Mouse (Mus musculus) heart, adult 2 months (tissue): ENCODE results near the gene Tmem110. TPM values are rescaled to one million over a fixed set of nuclear protein-coding genes. Genes with fewer than 3 reads are reported as not detected.
A peak's percentile ranks its signal among the peaks of the same experiment; 100 is the strongest.

Experiments used
- DNase-seq, 2 experiments: peaks; one replicate each; pipeline ENCODE4 v3.0.0; 2021
- H3K27ac ChIP-seq: fragments of 200-600 bp; 2 replicates; pipeline ENCODE4 v1.8.1; 2022
- H3K27me3 ChIP-seq: fragments of 200-500 bp; 2 replicates; pipeline ENCODE4 v1.6.1; 2012; ENCODE audit warnings: mild to moderate bottlenecking, low read length, inconsistent platforms, mixed read lengths; ENCODE audit not compliant: control insufficient read depth, insufficient read depth
- H3K36me3 ChIP-seq: fragments of 200-500 bp; 2 replicates; pipeline ENCODE4 v1.6.1; 2012; ENCODE audit warnings: low read length, inconsistent platforms; ENCODE audit not compliant: control insufficient read depth, insufficient read depth
- H3K4me1 ChIP-seq: fragments of 200-500 bp; 2 replicates; pipeline ENCODE4 v1.6.1; 2011; ENCODE audit warnings: low read length; ENCODE audit not compliant: control insufficient read depth, insufficient read depth
- H3K4me3 ChIP-seq: fragments of 200-600 bp; 2 replicates; pipeline ENCODE4 v1.8.1; 2022
- H3K79me2 ChIP-seq: fragments of 200-500 bp; replicated peaks from 2 replicates; pipeline ENCODE4 v1.6.1; 2012; ENCODE audit warnings: mild to moderate bottlenecking, inconsistent platforms, low read length, moderate library complexity, mixed read lengths; ENCODE audit not compliant: control insufficient read depth, insufficient read depth
- H3K9ac ChIP-seq: fragments of 200-500 bp; 2 replicates; pipeline ENCODE4 v1.6.1; 2012; ENCODE audit warnings: low read depth, mild to moderate bottlenecking, control low read depth, inconsistent platforms, low read length, mixed read lengths
- CTCF ChIP-seq: fragments of 200-600 bp; IDR thresholded peaks from 2 replicates; pipeline ENCODE4 v1.8.1; 2022; ENCODE audit warnings: antibody characterized with exemption, mild to moderate bottlenecking, moderate library complexity
- EP300 ChIP-seq: fragments of 200-500 bp; IDR thresholded peaks from 2 replicates; pipeline ENCODE4 v1.6.1; 2011; ENCODE audit warnings: low read depth, low read length, control low read depth; ENCODE audit not compliant: insufficient read depth
- POLR2A ChIP-seq: fragments of 200-500 bp; IDR thresholded peaks from 2 replicates; pipeline ENCODE4 v1.6.1; 2011; ENCODE audit warnings: mild to moderate bottlenecking, low read depth, low read length, control low read depth; ENCODE audit not compliant: insufficient read depth
- WGBS: fragments of 180-500 bp; shearing (Covaris S2); methylation state at CpG from one replicate; pipeline ENCODE4 v1.1.7; 2018; 5-methylcytosine and 5-hydroxymethylcytosine counted together
- intact Hi-C: fragments of 180-260 bp; cut with DNase I; formaldehyde crosslinking; loops from one replicate; pipeline ENCODE4 v1.15.1; 2025
- polyA plus RNA-seq: library from polyadenylated mRNA; depleted of rRNA; stranded (reverse); fragments of >200 nt; gene quantifications from 2 replicates; pipeline ENCODE4 v1.2.3, GENCODE M21; 2012
- total RNA-seq, 2 experiments: library from RNA; stranded (reverse); gene quantifications; 2 replicates each; pipeline ENCODE4 v1.2.3; 2021

Gene Tmem110
- total and polyA plus RNA-seq, 3 experiments: 7.3 to 13.1 (median 9.4) TPM

DNA sequence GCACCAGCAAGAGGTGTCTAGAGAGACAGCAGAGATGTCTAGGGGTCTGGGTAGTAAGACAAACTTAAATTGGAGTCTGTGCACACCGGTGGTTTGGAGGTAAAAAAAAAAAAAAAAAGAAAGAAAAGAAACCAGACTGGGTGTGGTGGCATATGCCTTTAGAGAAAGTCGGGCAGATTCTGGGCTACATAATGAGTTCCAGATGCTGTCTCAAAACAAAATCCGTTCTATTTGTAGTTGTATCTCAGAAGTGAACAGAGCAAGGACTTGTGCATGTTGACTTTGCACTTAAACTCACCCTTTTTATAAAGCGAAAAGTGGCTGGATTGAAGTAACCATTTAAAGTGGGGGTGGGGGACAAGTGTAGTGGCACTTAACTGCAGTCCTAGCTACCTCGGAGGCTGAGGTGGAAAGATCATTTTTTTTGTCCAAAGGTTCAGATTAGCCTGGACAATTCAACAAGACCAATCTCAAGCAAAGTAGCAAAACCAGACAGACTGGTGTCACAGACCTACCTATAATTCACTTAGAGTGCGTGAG lies 864 bp upstream of the Tmem110 start:
- Histone ChIP-seq H3K27ac (no peak overlapping the region), H3K4me3 (no peak overlapping the region), H3K27me3 (no peaks in the 10 kb centered on the region), H3K36me3 (peaks cover 6% of the 10 kb centered on the region; the same call in 1 of the 2 replicates), H3K79me2 (no peaks in the 10 kb centered on the region), H3K4me1 (peaks cover 11% of the 10 kb centered on the region), H3K9ac (no peak overlapping the region)
- no peak for DNase-seq
- TF ChIP-seq EP300: no peak
- TF ChIP-seq CTCF: no peak
- no peak for TF ChIP-seq POLR2A
- intact Hi-C loops: no loop called here
- 64% methylated on average over 6 of the region's 6 CpGs for WGBS

DNA sequence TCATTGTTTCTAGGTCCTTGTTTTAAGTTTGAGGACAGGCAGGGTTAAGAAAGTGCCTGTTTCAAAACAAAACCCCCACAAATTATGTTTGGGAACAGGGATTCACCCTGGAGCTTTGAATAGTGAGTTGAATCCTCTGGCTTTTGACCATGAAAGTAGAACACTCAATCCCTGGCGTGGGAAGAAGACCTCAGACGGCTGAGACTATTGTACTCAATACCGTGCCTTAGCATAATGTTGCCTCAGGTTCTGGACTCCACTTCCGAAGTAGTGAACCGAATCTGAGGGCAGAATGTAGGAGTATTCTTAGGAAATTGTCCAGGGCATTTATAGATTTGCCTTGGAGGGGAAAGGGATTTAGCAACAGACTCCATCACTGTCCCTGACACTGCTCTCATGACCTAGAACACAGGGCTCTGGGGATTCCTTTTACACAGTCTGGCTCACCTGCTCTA lies 342 bp upstream of the Tmem110 start:
- Histone ChIP-seq H3K4me1 (peaks cover 11% of the 10 kb centered on the region), H3K4me3 (peak overlapping the region; percentile 86), H3K36me3 (peaks cover 6% of the 10 kb centered on the region; the same call in 1 of the 2 replicates), H3K9ac (no peak overlapping the region), H3K27me3 (no peaks in the 10 kb centered on the region), H3K79me2 (no peaks in the 10 kb centered on the region), H3K27ac (no peak overlapping the region; the same call in 1 of the 2 replicates)
- 43% methylated on average over 5 of the region's 5 CpGs for WGBS
- DNase-seq: no peak
- intact Hi-C loops: loop anchor here (5.0 kb wide), 2 partner anchors 42 to 108 kb away; no protein-coding TSS in a partner anchor
- TF ChIP-seq CTCF (no peak), POLR2A (no peak), EP300 (no peak)

DNA sequence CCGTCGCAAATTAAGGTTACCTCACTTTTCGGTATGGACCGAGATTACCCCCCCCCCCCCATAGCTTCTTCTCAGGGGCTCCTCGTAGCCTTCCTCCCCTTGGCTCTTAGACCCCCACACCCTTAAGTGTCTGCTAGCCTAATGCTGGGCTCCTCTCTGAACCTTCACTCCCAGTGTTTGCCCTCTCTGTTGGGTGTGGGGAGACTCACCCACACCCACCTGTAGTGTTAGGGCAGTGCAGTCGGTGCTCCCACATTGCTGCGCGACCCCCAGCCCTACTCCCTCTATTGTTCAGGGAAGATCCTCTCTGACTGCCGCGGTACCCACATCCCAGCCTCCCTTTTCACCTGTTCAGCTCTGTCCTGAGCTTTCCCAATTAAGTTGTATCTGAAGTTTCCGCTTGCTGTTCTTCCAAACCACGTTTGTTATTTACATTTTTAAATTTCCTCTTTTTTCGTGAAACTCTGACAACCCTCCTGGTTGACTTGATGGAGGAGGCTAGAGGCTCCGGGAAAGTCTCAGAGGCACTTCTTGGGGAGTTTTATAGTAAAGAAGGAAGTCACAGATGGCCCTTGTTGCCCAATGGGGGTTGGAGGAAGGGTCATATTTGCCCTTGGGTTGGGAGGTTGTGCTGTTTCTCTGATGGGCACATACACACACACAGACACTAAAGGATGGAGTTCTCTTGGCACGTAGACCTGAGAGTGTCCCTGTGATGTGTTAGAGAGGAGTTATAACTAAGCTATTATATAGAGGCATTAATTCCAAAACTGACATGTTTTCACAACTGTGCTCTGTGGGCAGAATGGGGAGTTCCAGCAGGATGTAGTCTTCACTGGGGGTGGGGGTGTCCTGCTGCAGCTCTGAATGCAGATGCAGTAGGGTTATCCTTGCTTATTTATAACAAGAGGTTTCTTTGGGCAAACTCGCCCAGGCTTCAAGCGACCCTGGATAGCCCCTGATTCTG lies 1.1 kb downstream of the Tmem110 start:
- peak overlapping the region; percentile 86 for H3K4me3 ChIP-seq
- peak overlapping the region; percentile 81 for H3K27ac ChIP-seq
- peaks cover 6% of the 10 kb centered on the region; the same call in 1 of the 2 replicates for H3K36me3 ChIP-seq
- no peaks in the 10 kb centered on the region; the same call in 1 of the 2 replicates for H3K79me2 ChIP-seq
- intact Hi-C loops: loop anchor here (2.0 to 5.0 kb wide), 3 partner anchors 41 to 124 kb away; partner anchors contain the start of gene Nek4
- TF ChIP-seq EP300: no peak
- H3K9ac ChIP-seq: peak overlapping the region; percentile 83
- no peak for DNase-seq
- WGBS: 24% methylated on average over 17 of the region's 17 CpGs
- H3K4me1 ChIP-seq: peaks cover 13% of the 10 kb centered on the region
- H3K27me3 ChIP-seq: no peaks in the 10 kb centered on the region

DNA sequence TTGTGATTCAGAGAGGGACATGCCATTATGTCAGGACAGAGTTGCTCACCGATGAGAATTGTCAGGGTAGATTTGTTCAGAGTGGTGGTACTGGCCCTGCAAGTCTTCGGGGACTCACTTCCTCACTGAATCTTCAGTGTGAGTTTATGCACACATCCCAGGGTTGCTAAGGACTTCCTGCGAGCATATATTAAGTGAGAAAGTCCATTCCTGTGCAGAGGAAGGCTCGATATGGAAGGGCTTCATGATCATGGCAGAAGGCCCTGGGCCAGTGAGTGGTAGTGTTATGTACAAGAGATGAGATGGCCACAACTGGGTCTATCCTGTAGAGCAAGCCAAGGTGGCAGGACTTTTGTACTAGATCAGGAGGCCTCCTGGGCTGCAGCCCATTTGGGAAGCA lies 2.1 kb downstream of the Tmem110 start:
- intact Hi-C loops: loop anchor here (2.0 to 5.0 kb wide), 3 partner anchors 40 to 123 kb away; partner anchors contain the start of gene Nek4
- Histone ChIP-seq H3K4me1 (peaks cover 13% of the 10 kb centered on the region), H3K79me2 (no peaks in the 10 kb centered on the region; the same call in 1 of the 2 replicates), H3K36me3 (peaks cover 6% of the 10 kb centered on the region; the same call in 1 of the 2 replicates), H3K27ac (no peak overlapping the region), H3K4me3 (no peak overlapping the region), H3K9ac (no peak overlapping the region), H3K27me3 (no peaks in the 10 kb centered on the region)
- TF ChIP-seq CTCF: no peak
- no peak for TF ChIP-seq POLR2A
- TF ChIP-seq EP300: no peak
- no peak for DNase-seq
- WGBS: 54% methylated on average over 4 of the region's 4 CpGs

DNA sequence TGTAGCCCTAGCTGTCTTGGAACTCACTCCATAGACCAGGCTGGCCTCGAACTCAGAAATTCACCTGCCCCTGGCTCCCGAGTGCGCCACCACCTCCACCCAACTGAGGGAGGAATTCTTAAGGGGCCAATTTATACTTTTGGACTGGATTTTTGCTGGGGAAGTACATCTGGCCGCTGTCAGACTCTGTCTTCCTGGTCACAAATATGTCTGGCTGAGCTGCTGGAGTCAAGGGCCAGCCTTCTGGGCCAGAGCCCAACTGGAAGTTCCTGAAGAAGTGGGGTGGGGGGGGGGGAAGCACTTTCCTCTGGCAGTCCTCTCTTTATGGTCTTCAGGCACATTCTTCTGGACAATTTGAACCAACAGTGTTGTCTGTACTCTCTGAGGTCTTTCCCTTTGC lies 2.7 kb downstream of the Tmem110 start:
- no peak overlapping the region for H3K4me3 ChIP-seq
- peak overlapping the region; percentile 64; the same call in 1 of the 2 replicates for H3K27ac ChIP-seq
- WGBS: 29% methylated on average over 4 of the region's 4 CpGs
- peaks cover 13% of the 10 kb centered on the region for H3K4me1 ChIP-seq
- peaks cover under 1% of the 10 kb centered on the region; the same call in 1 of the 2 replicates for H3K79me2 ChIP-seq
- intact Hi-C loops: loop anchor here (5.0 kb wide), 2 partner anchors 39 to 111 kb away; no protein-coding TSS in a partner anchor
- TF ChIP-seq POLR2A (no peak), CTCF (no peak), EP300 (no peak)
- H3K9ac ChIP-seq: no peak overlapping the region
- H3K36me3 ChIP-seq: peaks cover 6% of the 10 kb centered on the region; the same call in 1 of the 2 replicates
- DNase-seq: peak; percentile 57 to 67
- no peaks in the 10 kb centered on the region for H3K27me3 ChIP-seq
